Mouse (Mus musculus): Measurements from ENCODE around the gene Cdca3. TPM values are rescaled to one million over a fixed set of nuclear protein-coding genes. Genes with fewer than 3 reads are reported as not detected.

Gene Cdca3
- polyA plus RNA-seq (2012; rRNA removed) = 23.5 and 24.3 TPM in 2 replicates

DNA sequence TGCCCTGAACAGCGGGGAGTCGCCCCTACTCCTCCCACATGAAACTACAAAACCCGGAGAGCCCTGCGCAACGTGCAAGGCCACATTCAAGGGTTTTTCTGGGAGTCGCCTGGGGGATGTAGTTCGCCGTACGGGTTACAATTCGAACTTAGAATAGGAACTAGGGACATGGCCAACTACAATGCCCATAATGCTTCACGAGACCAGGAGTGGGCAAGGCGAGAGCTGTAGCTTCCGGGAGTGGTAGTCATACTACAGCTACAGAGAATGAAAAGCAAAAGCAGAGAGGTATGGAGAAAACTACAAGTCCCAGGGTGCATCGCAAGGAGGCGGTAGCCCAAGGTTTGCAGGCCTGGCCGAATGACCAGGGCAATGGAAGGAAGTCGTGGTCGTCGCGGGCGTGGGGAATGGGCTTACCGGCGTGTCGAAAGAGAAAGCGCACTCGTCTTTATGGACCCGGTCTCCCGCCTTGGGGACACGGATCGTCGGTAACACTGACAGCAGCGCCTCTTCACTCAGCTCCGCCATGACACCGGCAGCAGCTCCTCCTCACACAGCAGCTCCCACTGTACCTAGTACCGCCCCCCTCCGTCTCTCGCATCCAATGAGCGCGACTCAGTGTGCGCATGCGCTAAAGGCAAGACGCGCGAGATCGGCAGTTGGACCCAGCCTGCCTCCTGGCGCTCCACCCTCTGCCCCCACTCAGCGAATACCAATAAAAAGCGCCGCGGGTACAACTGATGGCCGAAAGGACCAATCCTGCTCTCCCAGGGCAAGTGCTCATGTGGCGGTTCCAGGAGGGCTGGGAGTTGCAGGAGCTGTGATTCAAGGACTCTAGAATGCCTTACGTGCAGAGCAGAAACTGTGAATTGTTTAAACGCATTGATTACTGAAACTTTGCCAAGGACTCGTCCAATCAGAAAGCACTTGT, at the start of gene Cdca3, which contains the start of gene Usp5:
Gene Cdca3, plus strand, starts transcription at position 680 of the 931 bp plus-strand sequence.
Gene Usp5, minus strand, starts transcription at position 617 of the 931 bp plus-strand sequence.

GRCm38 (mm10) chr6:124808358-124809012, 20.9 kb upstream of the Cdca3 start, which contains the start of gene Spsb2:
Gene Spsb2 (plus strand): TSS chr6:124808661.

DNA sequence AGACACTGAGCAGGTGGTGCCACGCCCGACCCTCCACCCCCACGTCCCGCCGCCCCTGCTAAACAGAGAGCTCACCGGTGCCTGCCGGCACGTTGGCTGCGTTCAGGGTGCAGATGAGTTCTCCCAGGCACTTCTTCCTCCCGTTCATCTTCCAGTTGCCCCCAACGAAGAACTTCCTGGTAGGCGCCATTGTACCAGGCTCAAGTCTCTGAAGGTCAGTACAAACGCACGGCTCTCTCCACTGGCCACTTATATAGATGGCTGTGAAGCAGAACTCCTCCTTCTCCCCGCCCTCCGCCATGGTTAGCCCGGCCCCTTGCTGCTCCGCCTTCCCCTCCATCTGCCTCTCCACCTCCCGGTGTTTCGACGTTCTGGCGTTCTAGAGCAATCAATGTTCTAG, 15.4 kb upstream of the Cdca3 start, which contains the start of gene Tpi1:
Gene Tpi1, minus strand, starts transcription at position 364 of the 400 bp plus-strand sequence.

DNA sequence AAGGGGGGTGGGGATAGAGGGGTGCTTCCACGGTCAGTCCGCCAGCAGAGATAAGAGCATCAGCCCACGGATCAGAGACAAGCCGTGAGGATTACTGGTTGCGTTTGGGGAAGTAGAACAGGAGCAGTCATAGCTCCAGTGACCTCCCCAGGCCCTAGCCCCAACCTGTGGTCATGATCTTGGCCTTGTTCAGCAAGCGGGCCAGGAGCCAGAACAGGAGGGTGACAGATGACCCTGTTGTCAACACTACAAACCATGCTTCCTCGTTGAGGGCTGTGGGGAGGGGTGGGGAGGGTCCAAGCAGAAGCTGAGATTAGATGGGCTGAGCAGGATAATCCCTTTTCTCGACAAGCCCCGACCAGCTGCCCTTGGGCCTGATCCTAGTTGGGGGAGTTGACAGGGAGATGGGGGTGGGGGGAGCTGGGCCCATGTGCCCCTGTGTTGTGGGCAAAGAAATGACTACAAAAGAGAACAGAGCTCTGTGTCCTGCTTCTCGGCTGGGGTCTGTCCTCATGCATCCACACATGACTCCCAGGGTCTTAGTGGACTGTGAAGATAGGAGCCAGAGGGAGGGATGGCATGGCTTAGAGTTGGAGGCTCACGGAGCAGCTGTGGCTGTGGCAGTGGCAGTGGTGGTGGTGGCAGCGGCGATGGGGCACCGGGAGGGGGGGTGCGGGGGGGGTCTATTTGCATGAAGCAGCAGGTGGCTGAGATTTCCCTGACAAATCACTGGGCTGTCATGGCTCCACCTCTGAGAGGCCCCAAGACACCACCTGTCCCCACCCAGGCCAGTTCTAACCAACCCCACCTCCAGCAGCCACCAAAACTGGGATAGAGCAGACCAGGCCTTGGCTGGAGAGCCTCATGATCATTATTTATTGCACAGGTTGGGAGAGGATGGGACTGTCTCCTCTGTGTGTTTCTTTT, 11.2 kb downstream of the Cdca3 start, which contains the start of gene Gnb3:
Gene Gnb3, minus strand, starts transcription at position 35 of the 927 bp plus-strand sequence.

GRCm38 (mm10) chr6:124856916-124857839, 27.8 kb downstream of the Cdca3 start, which contains the start of gene P3h3:
Gene P3h3 (minus strand): TSS chr6:124857752.

GRCm38 (mm10) chr6:124863658-124864298, 34.4 kb downstream of the Cdca3 start, which contains the start of gene Gpr162:
Gene Gpr162 (minus strand): TSS chr6:124863983.

Other genes starting within 250 kb of the Cdca3 start
- 0.74 and 0.79 TPM in 2 replicates for gene C1s2, start 193.5 kb upstream of the Cdca3 start, polyA plus RNA-seq (2012; rRNA removed)
- gene Lpcat3, start 166.5 kb upstream of the Cdca3 start, polyA plus RNA-seq (2012; rRNA removed) = 48.3 and 54.5 TPM in 2 replicates
- gene Emg1, start 117.4 kb upstream of the Cdca3 start, polyA plus RNA-seq (2012; rRNA removed) = 93.9 and 100 TPM in 2 replicates
- 139 and 149 TPM in 2 replicates for gene Phb2, start 117.2 kb upstream of the Cdca3 start, polyA plus RNA-seq (2012; rRNA removed)
- 2.6 and 2.9 TPM in 2 replicates for gene Ptpn6, start 90.8 kb upstream of the Cdca3 start, polyA plus RNA-seq (2012; rRNA removed)
- gene Grcc10, start 88.2 kb upstream of the Cdca3 start, polyA plus RNA-seq (2012; rRNA removed) = 564 and 575 TPM in 2 replicates
- not detected in 2 replicates for gene Gm45234, start 73.5 kb upstream of the Cdca3 start, polyA plus RNA-seq (2012; rRNA removed)
- 53.4 and 64.6 TPM in 2 replicates for gene Atn1, start 73.0 kb upstream of the Cdca3 start, polyA plus RNA-seq (2012; rRNA removed)
- 119 and 125 TPM in 2 replicates for gene Eno2, start 59.9 kb upstream of the Cdca3 start, polyA plus RNA-seq (2012; rRNA removed)
- 8.5 and 10.6 TPM in 2 replicates for gene Lrrc23, start 49.8 kb upstream of the Cdca3 start, polyA plus RNA-seq (2012; rRNA removed)
- gene Spsb2, start 20.9 kb upstream of the Cdca3 start, polyA plus RNA-seq (2012; rRNA removed) = 4.8 and 7.0 TPM in 2 replicates
- gene Tpi1, start 15.3 kb upstream of the Cdca3 start, polyA plus RNA-seq (2012; rRNA removed) = 410 and 448 TPM in 2 replicates
- gene Usp5, start 63 bp upstream of the Cdca3 start, polyA plus RNA-seq (2012; rRNA removed) = 147 and 151 TPM in 2 replicates
- 0.63 and 2.5 TPM in 2 replicates for gene Gnb3, start 10.7 kb downstream of the Cdca3 start, polyA plus RNA-seq (2012; rRNA removed)
- 140 and 149 TPM in 2 replicates for gene P3h3, start 28.2 kb downstream of the Cdca3 start, polyA plus RNA-seq (2012; rRNA removed)
- 132 and 136 TPM in 2 replicates for gene Gpr162, start 34.4 kb downstream of the Cdca3 start, polyA plus RNA-seq (2012; rRNA removed)
- 0.13 and 0.17 TPM in 2 replicates for gene Cd4, start 58.7 kb downstream of the Cdca3 start, polyA plus RNA-seq (2012; rRNA removed)
- 2.9 and 3.3 TPM in 2 replicates for gene Lag3, start 82.2 kb downstream of the Cdca3 start, polyA plus RNA-seq (2012; rRNA removed)
- gene Ptms, start 90.6 kb downstream of the Cdca3 start, polyA plus RNA-seq (2012; rRNA removed) = 1,878 and 2,539 TPM in 2 replicates
- gene Mlf2, start 101.8 kb downstream of the Cdca3 start, polyA plus RNA-seq (2012; rRNA removed) = 582 and 592 TPM in 2 replicates
- 141 and 143 TPM in 2 replicates for gene Cops7a, start 136.0 kb downstream of the Cdca3 start, polyA plus RNA-seq (2012; rRNA removed)
- 66.2 and 72.7 TPM in 2 replicates for gene Pianp, start 167.1 kb downstream of the Cdca3 start, polyA plus RNA-seq (2012; rRNA removed)
- gene Zfp384, start 179.6 kb downstream of the Cdca3 start, polyA plus RNA-seq (2012; rRNA removed) = 71.6 and 74.2 TPM in 2 replicates
- 120 and 130 TPM in 2 replicates for gene Ing4, start 210.2 kb downstream of the Cdca3 start, polyA plus RNA-seq (2012; rRNA removed)
- 24.3 and 28.5 TPM in 2 replicates for gene Acrbp, start 220.1 kb downstream of the Cdca3 start, polyA plus RNA-seq (2012; rRNA removed)
- gene Lpar5, start 238.4 kb downstream of the Cdca3 start, polyA plus RNA-seq (2012; rRNA removed) = 0.82 and 0.98 TPM in 2 replicates

All from central nervous system, embryonic 18 days (tissue).